22 mouse cellular contexts compared by ENCODE assay signal in the genomic region with DNA sequence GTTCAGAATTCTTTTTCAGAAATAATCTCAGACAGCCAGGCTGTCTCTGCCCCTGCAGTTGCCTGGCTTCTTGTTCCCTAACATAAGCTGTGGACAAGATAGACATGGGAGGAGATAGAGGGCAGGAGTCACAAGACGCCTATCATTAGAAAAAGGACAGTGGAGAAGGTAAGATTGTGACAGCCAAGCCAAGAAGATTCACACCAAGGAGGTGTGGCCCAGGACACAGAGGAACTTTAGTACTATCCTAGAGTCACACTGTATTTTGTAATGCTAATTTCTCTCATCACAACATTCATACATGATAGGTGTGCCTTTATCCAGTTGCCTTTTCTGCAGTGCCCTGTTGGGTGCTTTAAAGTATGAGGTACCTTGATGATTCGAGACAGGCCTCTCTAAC. TPM values are rescaled to one million over a fixed set of nuclear protein-coding genes. Genes with fewer than 3 reads are reported as not detected.
"Had no signal": no experiment of that assay in that cellular context is flagged by ENCODE, and none has a peak within 500 bp of the region (broad histone marks: within the 10 kb centered on the region; RNA-seq: fewer than 3 reads in every experiment).

No protein-coding gene starts in this region.

- H3K9ac ChIP-seq: neural tube, embryonic 13.5 days; neural tube, embryonic 15.5 days; stomach, embryonic 15.5 days had no signal

- H3K27ac ChIP-seq: neural tube, embryonic 13.5 days; neural tube, embryonic 15.5 days; stomach, embryonic 15.5 days; stomach, postnatal 0 days had no signal

- H3K4me2 ChIP-seq: neural tube, embryonic 13.5 days; neural tube, embryonic 15.5 days; stomach, embryonic 15.5 days had no signal

- H3K9me3 ChIP-seq: neural tube, embryonic 13.5 days; neural tube, embryonic 15.5 days; stomach, embryonic 15.5 days had no signal

- DNase-seq: retina, postnatal 1 day; right cerebral cortex, adult 18-20 months; right cerebral cortex, postnatal 14 days; right cerebral cortex, postnatal 25 days; right cerebral cortex, postnatal 4 days; spleen, adult 18-20 months; thymus, adult 18-20 months; thymus, adult 2 months; thymus, postnatal 14 days; thymus, postnatal 25 days; thymus, postnatal 36 days; thymus, postnatal 4 days had no signal

- H3K27me3 ChIP-seq: neural tube, embryonic 13.5 days; neural tube, embryonic 15.5 days; stomach, embryonic 15.5 days had no signal

- H3K4me1 ChIP-seq: neural tube, embryonic 15.5 days; stomach, embryonic 15.5 days had no signal

- H3K36me3 ChIP-seq: neural tube, embryonic 13.5 days; neural tube, embryonic 15.5 days; stomach, embryonic 15.5 days had no signal

- H3K4me3 ChIP-seq: neural tube, embryonic 13.5 days; neural tube, embryonic 15.5 days; stomach, embryonic 15.5 days had no signal

RNA-seq across cellular contexts. Expression of a gene that starts 50.2 kb away (rescaled TPM):
- polyA plus RNA-seq: neural tube, embryonic 13.5 days; neural tube, embryonic 14.5 days; neural tube, embryonic 15.5 days; spleen, adult 2 months; stomach, embryonic 14.5 days; stomach, embryonic 15.5 days; stomach, embryonic 16.5 days; stomach, postnatal 0 days; testis, adult 2 months; urinary bladder, adult 2 months had no signal
